Mouse (Mus musculus) midbrain, embryonic 10.5 days (tissue): ENCODE results near the gene Tnfrsf1a. TPM values are rescaled to one million over a fixed set of nuclear protein-coding genes. Genes with fewer than 3 reads are reported as not detected.

Experiments
- DNase-seq: peaks from one replicate; pipeline ENCODE4 v3.0.0-alpha.2; 2017; ENCODE audit warnings: low spot score
- H3K27ac ChIP-seq: fragments of 300-500 bp; sonication (generic); replicated peaks from 2 replicates; pipeline ENCODE4 v1.5.1; 2016; ENCODE audit warnings: mild to moderate bottlenecking
- H3K27me3 ChIP-seq: fragments of 300-500 bp; sonication (generic); 2 replicates; pipeline ENCODE4 v1.6.1; 2016; ENCODE audit warnings: low read depth, mild to moderate bottlenecking; ENCODE audit not compliant: poor library complexity, severe bottlenecking
- H3K36me3 ChIP-seq: fragments of 300-500 bp; sonication (generic); 2 replicates; pipeline ENCODE4 v1.6.1; 2016; ENCODE audit warnings: mild to moderate bottlenecking, moderate library complexity
- H3K4me1 ChIP-seq: fragments of 300-500 bp; sonication (generic); 2 replicates; pipeline ENCODE4 v1.6.1; 2016
- H3K4me3 ChIP-seq: fragments of 300-500 bp; sonication (generic); 2 replicates; pipeline ENCODE4 v1.5.1; 2016; ENCODE audit warnings: mild to moderate bottlenecking, moderate library complexity
- H3K9me3 ChIP-seq: fragments of 300-500 bp; sonication (generic); replicated peaks from 2 replicates; pipeline ENCODE4 v1.6.1; 2016; ENCODE audit warnings: mild to moderate bottlenecking
- WGBS: fragments of 180-500 bp; shearing (Covaris S2); methylation state at CpG from one replicate; pipeline ENCODE4 v1.1.7; 2016; 5-methylcytosine and 5-hydroxymethylcytosine counted together
- polyA plus RNA-seq: library from polyadenylated mRNA; unstranded; fragments of >200 nt; fragmentation: Nextera tagmentation; extraction: Ambion mirVana; gene quantifications from 2 replicates; pipeline ENCODE4 v1.2.1, GENCODE M21; 2016

Tnfrsf1a gene
- polyA plus RNA-seq, 1 experiment from 2014 or later, result 24.5 TPM

DNA sequence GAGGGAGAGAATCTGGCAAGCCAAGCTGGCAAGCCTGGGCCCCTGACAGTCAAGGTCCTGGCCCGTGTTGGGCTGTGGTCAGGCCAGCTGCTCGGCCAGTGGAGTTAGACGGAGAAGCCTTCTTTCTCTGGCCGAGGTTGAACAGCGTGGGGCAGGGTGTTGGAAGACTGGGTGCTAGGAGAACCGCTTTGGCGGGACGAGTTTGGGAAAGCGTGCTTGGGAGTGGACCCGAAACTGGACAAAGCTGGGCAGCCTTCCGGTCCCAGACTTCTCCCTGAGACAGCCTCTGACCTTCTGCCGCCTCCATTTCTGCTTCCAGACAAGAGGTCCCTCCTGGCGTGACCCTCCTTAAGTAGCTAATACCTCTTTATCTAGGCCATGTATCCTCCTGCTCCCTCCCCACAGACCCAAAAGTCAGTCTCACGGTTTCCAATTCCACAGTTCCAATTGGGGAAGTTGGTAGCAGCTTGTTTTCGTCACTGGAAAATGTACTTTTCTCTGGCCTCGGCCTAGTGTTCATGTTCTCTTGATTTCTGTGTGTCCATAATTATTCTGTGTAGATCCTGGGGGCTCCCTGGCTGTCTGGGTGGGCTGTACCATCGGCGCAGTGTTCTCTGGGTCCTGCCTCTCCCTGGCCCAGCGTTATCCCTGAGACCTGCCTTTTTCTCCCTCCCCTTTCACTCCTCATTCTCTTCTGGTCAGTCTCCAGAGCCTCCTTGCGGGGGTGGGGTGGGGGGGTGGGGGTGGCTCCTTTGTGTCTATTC, 1.3 kb downstream of the Tnfrsf1a start:
- H3K4me1 ChIP-seq, result peaks cover 44% of the 10 kb centered on the region
- H3K36me3 ChIP-seq, result no peaks in the 10 kb centered on the region
- H3K9me3 ChIP-seq, result no peaks in the 10 kb centered on the region
- WGBS, result 4% methylated on average over 20 of the region's 20 CpGs
- H3K27ac ChIP-seq, result peak overlapping the region; percentile 76
- DNase-seq, result peak; percentile 34
- peaks cover 69% of the 10 kb centered on the region for H3K27me3 ChIP-seq
- peak overlapping the region; percentile 72 for H3K4me3 ChIP-seq

DNA sequence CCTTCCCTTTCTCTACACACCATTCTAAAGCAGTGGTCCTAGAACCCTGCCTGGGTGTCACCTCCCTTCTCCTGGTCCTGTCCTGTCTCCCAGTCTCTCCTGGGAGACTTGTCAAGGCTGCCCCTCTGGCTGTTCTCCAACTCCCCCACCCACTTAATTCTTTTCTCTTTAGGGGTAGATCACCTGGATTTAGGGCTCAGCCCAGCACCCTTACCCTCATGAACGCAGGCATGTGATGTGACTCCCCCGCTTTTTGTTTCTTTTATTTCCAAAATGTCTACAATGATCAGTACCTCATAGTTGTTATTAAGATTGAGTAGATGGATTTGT, 1.8 kb downstream of the Tnfrsf1a start:
- peak overlapping the region; percentile 72 for H3K4me3 ChIP-seq
- 75% methylated on average over 2 of the region's 2 CpGs for WGBS
- DNase-seq, result no peak
- H3K27ac ChIP-seq, result peak overlapping the region; percentile 76; the same call in 1 of the 2 replicates
- no peaks in the 10 kb centered on the region for H3K36me3 ChIP-seq
- peaks cover 50% of the 10 kb centered on the region for H3K4me1 ChIP-seq
- H3K9me3 ChIP-seq, result no peaks in the 10 kb centered on the region
- H3K27me3 ChIP-seq, result peaks cover 75% of the 10 kb centered on the region

DNA sequence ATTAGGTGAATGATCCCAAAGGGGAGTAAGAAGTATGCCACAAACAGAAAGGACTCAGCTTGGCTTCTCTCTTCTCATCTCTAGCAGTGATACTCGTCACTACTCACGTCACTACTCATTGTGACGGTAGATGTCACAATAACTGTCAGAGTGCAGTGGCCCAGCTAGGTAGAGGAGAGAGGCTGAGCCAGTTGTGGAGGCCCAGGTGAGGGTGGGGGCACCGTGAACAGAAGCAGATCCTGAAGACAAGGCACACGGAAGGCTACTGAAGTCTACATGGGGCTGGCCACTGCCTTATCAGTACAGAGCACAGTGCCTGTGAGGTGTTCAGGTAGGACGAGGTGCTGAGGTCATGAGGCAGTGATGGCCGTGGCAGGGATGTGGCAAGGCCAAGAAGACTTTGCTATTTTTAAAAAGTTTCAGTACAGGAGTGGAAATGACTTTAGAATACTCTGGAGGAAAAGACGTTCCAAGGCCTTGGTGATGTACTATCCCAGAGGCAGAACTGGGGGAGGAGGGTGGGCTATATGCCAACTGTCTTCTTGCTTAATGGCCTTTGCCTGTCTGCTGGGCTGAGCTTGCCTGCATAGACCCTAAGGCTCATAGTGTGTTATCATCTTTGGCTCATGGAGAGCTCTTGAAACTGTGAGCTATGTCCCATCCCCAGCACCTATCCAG, 2.3 kb downstream of the Tnfrsf1a start:
- 80% methylated on average over 8 of the region's 8 CpGs for WGBS
- peaks cover 54% of the 10 kb centered on the region for H3K4me1 ChIP-seq
- H3K36me3 ChIP-seq, result no peaks in the 10 kb centered on the region
- H3K27ac ChIP-seq, result no peak overlapping the region
- peaks cover 75% of the 10 kb centered on the region for H3K27me3 ChIP-seq
- DNase-seq, result no peak
- H3K4me3 ChIP-seq, result no peak overlapping the region
- no peaks in the 10 kb centered on the region for H3K9me3 ChIP-seq

DNA sequence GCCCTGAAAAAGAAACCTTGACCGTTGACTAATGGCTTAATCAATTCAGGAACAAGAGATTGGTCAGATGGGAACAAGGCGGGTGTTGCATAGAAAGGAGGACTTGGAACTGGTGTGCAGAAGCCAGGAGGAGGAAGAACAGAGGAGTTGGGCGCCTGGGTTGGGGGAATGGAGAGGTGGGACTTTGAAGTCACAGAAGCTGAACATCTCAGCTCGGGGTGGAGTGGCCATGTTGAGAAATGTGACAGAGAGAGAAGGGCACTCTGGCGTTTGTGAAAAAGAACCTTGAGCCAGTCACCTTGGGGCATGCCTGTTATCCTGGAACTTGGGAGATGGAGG, 2.9 kb downstream of the Tnfrsf1a start:
- no peaks in the 10 kb centered on the region for H3K9me3 ChIP-seq
- DNase-seq, result no peak
- WGBS, result 68% methylated on average over 5 of the region's 5 CpGs
- no peak overlapping the region for H3K4me3 ChIP-seq
- H3K36me3 ChIP-seq, result peaks cover under 1% of the 10 kb centered on the region; the same call in 1 of the 2 replicates
- peaks cover 54% of the 10 kb centered on the region for H3K4me1 ChIP-seq
- H3K27me3 ChIP-seq, result peaks cover 72% of the 10 kb centered on the region
- no peak overlapping the region for H3K27ac ChIP-seq

DNA sequence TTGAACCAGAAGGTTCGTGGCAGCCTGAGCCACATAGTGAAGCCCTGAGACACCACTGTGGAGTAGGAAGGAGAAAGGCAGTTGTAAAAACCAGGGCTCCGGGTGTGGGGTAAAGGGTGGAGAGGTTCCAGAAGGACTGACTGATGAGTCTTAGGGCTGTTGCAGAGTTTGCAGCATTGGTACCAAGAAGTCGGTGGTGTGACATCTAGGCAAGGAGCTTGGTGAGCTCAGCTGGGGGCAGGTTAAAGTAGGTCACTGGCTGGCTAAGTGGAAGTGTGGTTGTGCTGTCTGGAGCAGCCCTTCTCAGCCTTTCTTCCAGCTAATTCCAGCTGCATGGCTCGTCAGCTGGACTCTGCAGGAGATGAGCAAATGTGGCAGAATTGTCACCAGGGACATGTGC, 3.6 kb downstream of the Tnfrsf1a start:
- Histone ChIP-seq H3K27ac (no peak overlapping the region), H3K9me3 (no peaks in the 10 kb centered on the region)

DNA sequence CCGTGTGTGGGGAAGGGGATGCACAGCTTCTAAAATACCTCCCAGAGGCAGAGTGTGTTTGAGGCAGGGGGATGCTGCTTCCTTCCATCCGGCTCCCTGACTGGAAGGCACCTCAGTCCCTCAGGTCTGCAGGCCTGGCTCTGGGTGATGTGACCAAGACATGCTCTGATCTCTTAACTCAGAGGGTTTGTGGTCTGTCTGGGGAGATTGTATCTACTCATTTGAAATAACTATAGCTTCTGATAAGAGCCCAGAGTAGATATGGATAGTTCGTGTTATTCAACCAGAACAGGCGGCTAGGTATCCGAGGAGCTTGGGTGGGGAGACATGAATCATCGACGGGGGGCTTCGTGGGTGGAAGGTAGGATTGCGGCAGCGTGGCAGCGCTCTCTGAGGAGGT, 4.1 kb downstream of the Tnfrsf1a start:
- no peak for DNase-seq
- Histone ChIP-seq H3K36me3 (peaks cover 12% of the 10 kb centered on the region), H3K4me1 (peaks cover 54% of the 10 kb centered on the region), H3K27me3 (peaks cover 72% of the 10 kb centered on the region), H3K9me3 (no peaks in the 10 kb centered on the region), H3K4me3 (no peak overlapping the region), H3K27ac (no peak overlapping the region)
- WGBS, result 79% methylated on average over 11 of the region's 11 CpGs

More for the DNA sequence above, 3.6 kb downstream of the Tnfrsf1a start:
- Histone ChIP-seq H3K4me1 (peaks cover 54% of the 10 kb centered on the region), H3K27me3 (peaks cover 72% of the 10 kb centered on the region), H3K4me3 (no peak overlapping the region), H3K36me3 (peaks cover 8% of the 10 kb centered on the region)
- WGBS, result 54% methylated on average over 4 of the region's 4 CpGs
- DNase-seq, result no peak

DNA sequence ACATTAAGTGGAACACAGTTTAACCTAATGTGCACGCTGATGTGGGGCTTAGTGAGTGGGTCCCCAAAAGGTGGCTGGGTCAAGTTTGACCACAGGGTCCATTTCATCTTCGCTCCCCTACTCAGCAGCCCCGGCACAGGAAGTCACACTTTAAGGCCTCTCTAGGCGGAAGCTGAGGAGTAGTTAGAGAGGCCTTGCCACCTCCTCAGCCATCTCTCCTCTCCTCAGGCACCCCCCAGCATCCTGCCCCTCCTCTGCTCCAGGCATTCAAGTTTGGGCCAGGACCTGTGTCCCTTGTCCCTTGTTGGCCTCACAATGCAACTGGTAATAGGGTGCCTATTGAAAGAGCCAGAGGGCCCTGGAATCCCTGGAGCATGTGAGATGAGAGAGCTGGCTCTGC, 4.5 kb downstream of the Tnfrsf1a start:
- 79% methylated on average over 4 of the region's 4 CpGs for WGBS
- Histone ChIP-seq H3K9me3 (no peaks in the 10 kb centered on the region), H3K27ac (peak overlapping the region; percentile 39; the same call in 1 of the 2 replicates), H3K4me3 (no peak overlapping the region), H3K27me3 (peaks cover 72% of the 10 kb centered on the region), H3K36me3 (peaks cover 17% of the 10 kb centered on the region), H3K4me1 (peaks cover 54% of the 10 kb centered on the region)
- DNase-seq, result no peak

DNA sequence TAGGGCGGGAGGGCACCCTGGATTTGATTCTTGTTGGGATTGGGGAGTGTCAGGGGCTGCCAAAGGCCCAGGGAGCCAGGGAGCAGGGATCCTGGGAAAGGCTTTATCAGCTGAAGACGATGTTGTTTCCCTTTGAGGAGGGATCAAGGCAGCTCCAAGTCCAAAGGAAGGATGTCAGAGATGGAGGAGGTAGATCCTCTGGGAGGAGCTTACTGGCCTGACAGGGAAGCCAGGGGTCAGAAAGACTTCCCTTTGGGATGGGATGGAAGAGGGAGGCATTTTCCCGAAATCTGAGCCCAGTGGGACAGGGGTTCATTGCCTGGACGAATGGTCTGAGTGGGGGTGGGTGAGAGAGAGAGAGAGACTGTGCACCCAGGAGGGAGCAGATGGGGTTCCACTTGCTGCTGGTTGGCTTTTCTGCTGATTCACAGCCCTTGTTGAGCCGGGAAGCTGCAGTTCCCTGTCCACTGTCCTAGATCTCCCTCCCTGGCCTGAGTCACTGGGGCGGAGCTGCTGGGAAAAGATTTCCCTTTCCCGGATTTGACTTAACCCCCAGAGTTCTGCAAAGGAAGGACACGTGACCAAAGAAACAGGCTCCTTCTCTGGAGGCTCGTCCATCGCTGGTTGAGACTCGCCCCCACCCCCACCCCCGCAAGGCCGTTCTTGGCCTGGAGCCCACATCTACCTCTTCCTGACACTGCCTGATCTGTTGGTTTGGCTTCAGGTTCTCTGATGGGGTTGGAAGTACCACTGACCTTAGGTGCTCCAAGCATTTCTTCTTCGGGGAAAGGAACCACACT, 5.4 kb downstream of the Tnfrsf1a start:
- DNase-seq, result no peak
- 9% methylated on average over 14 of the region's 14 CpGs for WGBS
- no peak overlapping the region for H3K4me3 ChIP-seq
- peaks cover 45% of the 10 kb centered on the region for H3K4me1 ChIP-seq
- peaks cover 73% of the 10 kb centered on the region for H3K27me3 ChIP-seq
- H3K9me3 ChIP-seq, result no peaks in the 10 kb centered on the region
- H3K36me3 ChIP-seq, result peaks cover 24% of the 10 kb centered on the region
- peak overlapping the region; percentile 24; the same call in 1 of the 2 replicates for H3K27ac ChIP-seq

DNA sequence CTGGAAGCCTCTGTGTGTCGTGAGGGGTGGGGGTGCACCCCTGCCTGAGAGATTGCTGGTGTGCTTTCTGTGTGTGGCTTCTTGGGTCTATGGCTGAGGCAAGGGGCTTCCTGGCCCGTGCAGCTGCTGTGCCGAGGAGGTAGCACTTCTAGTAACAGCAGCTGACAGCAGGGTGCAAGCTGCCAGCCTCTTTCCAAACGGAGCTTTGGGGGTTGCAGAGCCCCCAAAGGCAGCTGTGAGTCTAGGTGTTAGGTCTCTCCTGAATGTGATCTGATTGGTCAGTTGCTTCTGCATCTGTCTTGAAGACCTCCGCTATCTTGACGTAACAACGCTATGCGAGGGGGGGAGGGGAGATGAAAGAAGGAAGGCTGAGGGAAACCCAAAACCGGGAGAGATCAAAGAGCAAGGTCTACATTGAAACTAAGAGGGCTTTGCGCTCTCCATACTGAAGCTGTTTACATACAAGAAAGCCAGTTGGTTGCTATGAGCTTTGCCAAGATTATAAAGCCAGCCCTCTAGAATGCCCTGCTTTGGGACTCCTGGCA, 6.1 kb downstream of the Tnfrsf1a start:
- Histone ChIP-seq H3K27ac (no peak overlapping the region; the same call in 1 of the 2 replicates), H3K27me3 (peaks cover 74% of the 10 kb centered on the region), H3K36me3 (peaks cover 24% of the 10 kb centered on the region), H3K4me1 (peaks cover 38% of the 10 kb centered on the region), H3K9me3 (no peaks in the 10 kb centered on the region), H3K4me3 (peak overlapping the region; percentile 31; the same call in 1 of the 2 replicates)
- WGBS, result 7% methylated on average over 10 of the region's 10 CpGs
- DNase-seq, result peak; percentile 34

DNA sequence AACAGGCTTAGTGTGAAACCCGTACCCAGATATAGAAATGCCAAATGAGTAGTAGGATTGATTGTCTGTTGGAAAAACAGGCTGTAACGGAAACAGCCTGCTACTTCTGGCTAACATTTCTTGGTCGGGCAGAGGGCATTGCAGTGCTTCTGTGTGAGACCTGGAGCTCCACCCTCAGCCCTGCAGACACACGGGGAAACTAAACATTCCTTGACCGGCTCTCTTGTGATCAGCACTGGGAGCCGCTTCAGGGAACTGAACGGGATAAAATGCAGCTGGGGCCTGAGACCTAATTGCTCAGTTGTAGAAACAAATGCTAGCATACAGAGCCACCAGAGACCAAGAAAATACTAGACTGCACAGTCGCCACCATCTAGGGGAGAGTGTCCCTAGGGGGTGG, 7.1 kb downstream of the Tnfrsf1a start:
- Histone ChIP-seq H3K9me3 (no peaks in the 10 kb centered on the region), H3K4me3 (no peak overlapping the region), H3K4me1 (peaks cover 33% of the 10 kb centered on the region), H3K27ac (no peak overlapping the region), H3K27me3 (peaks cover 74% of the 10 kb centered on the region), H3K36me3 (peaks cover 28% of the 10 kb centered on the region)
- DNase-seq, result no peak
- 43% methylated on average over 8 of the region's 8 CpGs for WGBS

DNA sequence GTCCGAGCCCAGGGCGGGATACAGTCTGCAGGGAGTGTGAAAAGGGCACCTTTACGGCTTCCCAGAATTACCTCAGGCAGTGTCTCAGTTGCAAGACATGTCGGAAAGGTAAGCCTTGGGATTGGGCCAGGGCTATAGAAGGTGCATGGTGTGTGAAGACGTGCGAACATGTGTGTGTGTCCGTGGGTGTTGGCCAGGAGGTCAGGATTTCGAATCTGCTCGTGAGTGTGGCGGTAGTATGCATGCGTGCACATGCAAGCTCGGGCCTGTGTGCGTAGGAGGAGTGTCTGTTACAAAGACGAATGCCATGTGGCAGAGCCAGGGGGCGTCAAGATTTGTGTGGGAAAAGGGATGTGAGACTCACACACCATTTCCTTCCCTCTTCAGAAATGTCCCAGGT, 8.2 kb downstream of the Tnfrsf1a start:
- H3K4me1 ChIP-seq, result peaks cover 38% of the 10 kb centered on the region
- WGBS, result 91% methylated on average over 15 of the region's 15 CpGs
- H3K36me3 ChIP-seq, result peaks cover 28% of the 10 kb centered on the region

DNA sequence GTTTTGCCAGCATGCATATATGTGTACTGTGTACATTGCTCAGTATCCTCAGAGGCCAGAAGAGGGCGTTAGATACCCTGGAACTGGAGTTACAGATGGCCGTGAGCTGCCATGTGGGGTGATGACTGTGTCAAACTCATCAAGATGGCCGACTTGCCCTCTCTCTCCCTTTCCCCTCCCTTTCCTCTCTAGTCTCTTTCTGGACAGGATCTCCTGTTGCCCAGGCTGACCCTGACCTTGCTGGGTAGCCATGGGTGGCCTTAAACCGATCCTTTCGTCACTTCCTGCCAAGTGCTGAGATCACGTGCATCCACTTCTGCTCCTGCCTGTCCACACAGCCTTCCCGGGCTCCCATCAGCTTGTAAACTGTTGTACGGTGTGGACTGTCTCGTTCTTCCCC, 10.8 kb downstream of the Tnfrsf1a start:
- WGBS, result 56% methylated on average over 9 of the region's 9 CpGs
- H3K4me1 ChIP-seq, result peaks cover 50% of the 10 kb centered on the region
- no peak for DNase-seq
- H3K4me3 ChIP-seq, result no peak overlapping the region
- H3K36me3 ChIP-seq, result peaks cover 28% of the 10 kb centered on the region
- peaks cover 82% of the 10 kb centered on the region for H3K27me3 ChIP-seq
- no peak overlapping the region for H3K27ac ChIP-seq
- H3K9me3 ChIP-seq, result no peaks in the 10 kb centered on the region

More for the DNA sequence above, 8.2 kb downstream of the Tnfrsf1a start:
- H3K27me3 ChIP-seq, result peaks cover 74% of the 10 kb centered on the region
- no peak for DNase-seq
- no peaks in the 10 kb centered on the region for H3K9me3 ChIP-seq
- no peak overlapping the region for H3K27ac ChIP-seq
- H3K4me3 ChIP-seq, result no peak overlapping the region
